Mouse (Mus musculus) thymus, adult 2 months (tissue): ENCODE results near the gene Itga5.

Experiments used
- CTCF ChIP-seq: fragments of 200-500 bp; IDR thresholded peaks from 2 replicates; pipeline ENCODE4 v1.5.1; 2012; ENCODE audit warnings: mild to moderate bottlenecking, control low read depth, low read length, moderate library complexity, borderline replicate concordance; ENCODE audit not compliant: control insufficient read depth, poor library complexity, insufficient read depth; ENCODE audit errors: extremely low read depth
- POLR2A ChIP-seq: fragments of 200-500 bp; IDR thresholded peaks from 2 replicates; pipeline ENCODE4 v1.6.1; 2012; ENCODE audit warnings: mild to moderate bottlenecking, low read length, control low read depth, moderate library complexity; ENCODE audit not compliant: control insufficient read depth, poor library complexity, insufficient read depth; ENCODE audit errors: extremely low read depth

- no peak for TF ChIP-seq POLR2A
- no peak for TF ChIP-seq CTCF
These were observed 52.4 kb downstream of the Itga5 start for GRCm38 (mm10) chr15:103314181-103314580.
